19 mouse cellular contexts compared by ENCODE assay signal in genomic region chr17:71160244-71160995, GRCm38 (mm10). TPM values are rescaled to one million over a fixed set of nuclear protein-coding genes. Genes with fewer than 3 reads are reported as not detected.
DNase-seq lines count a peak whose midpoint lies in the region; ATAC-seq and TF ChIP-seq lines count a peak whose summit lies in the region.
"Had no signal": no experiment of that assay in that cellular context is flagged by ENCODE, and none has a peak within 500 bp of the region (broad histone marks: within the 10 kb centered on the region; RNA-seq: fewer than 3 reads in every experiment).

No protein-coding gene starts in this region.

- H3K27me3 ChIP-seq in liver, embryonic 11.5 days (replicated peaks; ENCODE audit: control insufficient read depth, insufficient read depth, low read length): no peaks in the 10 kb centered on the region
- no peaks in the 10 kb centered on the region for H3K27me3 ChIP-seq in liver, postnatal 0 days (ENCODE audit: insufficient read depth, low read length)
- no peaks in the 10 kb centered on the region for H3K27me3 ChIP-seq in MEL (ENCODE audit: control insufficient read depth in 1 of 2, insufficient read depth in 2 of 2, low read length in 2 of 2)
- H3K27me3 ChIP-seq in embryonic facial prominence, embryonic 15.5 days: no peaks in the 10 kb centered on the region
- H3K27me3 ChIP-seq in stomach, embryonic 15.5 days (replicated peaks): no peaks in the 10 kb centered on the region
- no peaks in the 10 kb centered on the region for H3K27me3 ChIP-seq in midbrain, embryonic 15.5 days (replicated peaks)
- H3K27me3 ChIP-seq: heart, embryonic 15.5 days; hindbrain, embryonic 12.5 days; liver, embryonic 12.5 days; midbrain, embryonic 12.5 days had no signal

- TF ChIP-seq POLR2A in MEL (IDR thresholded peaks at IDR 0.05; ENCODE audit: control insufficient read depth in 1 of 2, insufficient read depth in 1 of 2, low read depth in 1 of 2, low read length in 2 of 2, poor library complexity in 1 of 2): no peak

- no peaks in the 10 kb centered on the region for H3K36me3 ChIP-seq in liver, embryonic 11.5 days (ENCODE audit: control insufficient read depth, insufficient read depth, low read length)
- no peaks in the 10 kb centered on the region for H3K36me3 ChIP-seq in liver, postnatal 0 days (replicated peaks; ENCODE audit: insufficient read depth, low read length)
- H3K36me3 ChIP-seq in MEL (ENCODE audit: control insufficient read depth in 1 of 2, insufficient read depth in 2 of 2, low read length in 2 of 2): peaks cover 0 to 19% of the 10 kb centered on the region in 2 experiments; a peak in 2 of 4 replicates
- H3K36me3 ChIP-seq in embryonic facial prominence, embryonic 15.5 days: no peaks in the 10 kb centered on the region
- no peaks in the 10 kb centered on the region for H3K36me3 ChIP-seq in stomach, embryonic 15.5 days
- H3K36me3 ChIP-seq in midbrain, embryonic 15.5 days (replicated peaks): no peaks in the 10 kb centered on the region
- H3K36me3 ChIP-seq: heart, embryonic 15.5 days; hindbrain, embryonic 12.5 days; liver, embryonic 12.5 days; midbrain, embryonic 12.5 days had no signal

- H3K79me2 ChIP-seq in MEL (ENCODE audit: control insufficient read depth, insufficient read depth, low read length, poor library complexity): no peaks in the 10 kb centered on the region

- no peaks in the 10 kb centered on the region for H3K4me1 ChIP-seq in liver, embryonic 11.5 days (replicated peaks; ENCODE audit: control insufficient read depth, insufficient read depth, low read length)
- H3K4me1 ChIP-seq in liver, postnatal 0 days (ENCODE audit: insufficient read depth): peaks cover 15% of the 10 kb centered on the region
- H3K4me1 ChIP-seq in MEL (ENCODE audit: control insufficient read depth in 1 of 2, insufficient read depth in 2 of 2, low read length in 2 of 2): peaks cover 16 to 18% of the 10 kb centered on the region in 2 experiments
- H3K4me1 ChIP-seq in embryonic facial prominence, embryonic 15.5 days: peaks cover 22% of the 10 kb centered on the region
- peaks cover 13% of the 10 kb centered on the region for H3K4me1 ChIP-seq in stomach, embryonic 15.5 days
- 0 out of 2 replicates have a peak, but pooled peaks cover 7% of the 10 kb centered on the region for H3K4me1 ChIP-seq in midbrain, embryonic 15.5 days

- no peak overlapping the region for H3K4me3 ChIP-seq in liver, embryonic 11.5 days (ENCODE audit: low read depth, low read length)
- H3K4me3 ChIP-seq in liver, postnatal 0 days (ENCODE audit: low read depth, low read length): no peak overlapping the region
- H3K4me3 ChIP-seq in MEL (ENCODE audit: control insufficient read depth in 1 of 2, insufficient read depth in 1 of 2, low read depth in 2 of 2, low read length in 2 of 2): no peak overlapping the region
- no peak overlapping the region for H3K4me3 ChIP-seq in embryonic facial prominence, embryonic 15.5 days (replicated peaks)
- H3K4me3 ChIP-seq in stomach, embryonic 15.5 days (replicated peaks): no peak overlapping the region
- H3K4me3 ChIP-seq in midbrain, embryonic 15.5 days: no peak overlapping the region
- H3K4me3 ChIP-seq: heart, embryonic 15.5 days; hindbrain, embryonic 12.5 days; layer of hippocampus, adult 2 months; liver, embryonic 12.5 days; midbrain, embryonic 12.5 days had no signal

- no peak overlapping the region for H3K27ac ChIP-seq in liver, embryonic 11.5 days (ENCODE audit: low read depth, low read length)
- H3K27ac ChIP-seq in liver, postnatal 0 days (ENCODE audit: low read depth): no peak overlapping the region
- no peak overlapping the region for H3K27ac ChIP-seq in MEL (ENCODE audit: control insufficient read depth, low read depth, low read length)
- H3K27ac ChIP-seq in embryonic facial prominence, embryonic 15.5 days (replicated peaks): peak overlapping the region; percentile 81
- peak overlapping the region; percentile 67; the same call in 1 of the 2 replicates for H3K27ac ChIP-seq in stomach, embryonic 15.5 days
- H3K27ac ChIP-seq in midbrain, embryonic 15.5 days: no peak overlapping the region
- H3K27ac ChIP-seq: heart, embryonic 15.5 days; liver, embryonic 12.5 days; midbrain, embryonic 12.5 days had no signal

- no peak for DNase-seq in liver, embryonic 11.5 days (ENCODE audit: low spot score)
- no peak for DNase-seq in liver, postnatal 0 days
- DNase-seq in MEL (ENCODE audit: low read depth, low spot score): peak; percentile 68
- DNase-seq in right cerebral cortex, postnatal 36 days (ENCODE audit: low spot score in 2 of 2): no peak
- DNase-seq: adrenal gland, postnatal 25 days; cerebellum, adult 9-10 months; lung, postnatal 36 days; thymus, adult 18-20 months had no signal

- no peaks in the 10 kb centered on the region for H3K9me3 ChIP-seq in liver, embryonic 11.5 days (ENCODE audit: control insufficient read depth, low read length)
- H3K9me3 ChIP-seq in liver, postnatal 0 days (ENCODE audit: low read length): no peaks in the 10 kb centered on the region
- no peaks in the 10 kb centered on the region for H3K9me3 ChIP-seq in MEL (replicated peaks; ENCODE audit: insufficient read depth, low read length)
- no peaks in the 10 kb centered on the region for H3K9me3 ChIP-seq in embryonic facial prominence, embryonic 15.5 days (replicated peaks)
- no peaks in the 10 kb centered on the region for H3K9me3 ChIP-seq in stomach, embryonic 15.5 days
- H3K9me3 ChIP-seq in midbrain, embryonic 15.5 days: no peaks in the 10 kb centered on the region
- H3K9me3 ChIP-seq: heart, embryonic 15.5 days; hindbrain, embryonic 12.5 days; liver, embryonic 12.5 days; midbrain, embryonic 12.5 days had no signal

- no peak overlapping the region for H3K4me2 ChIP-seq in liver, embryonic 11.5 days
- H3K4me2 ChIP-seq in liver, postnatal 0 days (ENCODE audit: low read depth, low read length): no peak overlapping the region
- H3K4me2 ChIP-seq in embryonic facial prominence, embryonic 15.5 days (replicated peaks): no peak overlapping the region
- H3K4me2 ChIP-seq in stomach, embryonic 15.5 days: no peak overlapping the region
- H3K4me2 ChIP-seq in midbrain, embryonic 15.5 days: no peak overlapping the region
- H3K4me2 ChIP-seq: heart, embryonic 15.5 days; hindbrain, embryonic 12.5 days; liver, embryonic 12.5 days; midbrain, embryonic 12.5 days had no signal

- ATAC-seq in liver, embryonic 11.5 days (replicated peaks; ENCODE audit: low FRiP score): 0 out of 2 replicates have a peak, but pooled peaks have one; percentile 25
- no peak for ATAC-seq in liver, postnatal 0 days
- no peak for ATAC-seq in embryonic facial prominence, embryonic 15.5 days (ENCODE audit: insufficient number of reproducible peaks, low FRiP score, low TSS enrichment, low read depth)
- no peak for ATAC-seq in stomach, embryonic 15.5 days (ENCODE audit: insufficient read depth, low FRiP score, low read depth)
- ATAC-seq in midbrain, embryonic 15.5 days (replicated peaks): no peak
- ATAC-seq: activated CD4-positive, CD25-positive, alpha-beta regulatory T cell, adult 4 months; CD4-positive, CD25-positive, alpha-beta regulatory T cell, adult 4 months; intestine, embryonic 16.5 days; liver, embryonic 12.5 days had no signal

- no peak for TF ChIP-seq CTCF in liver, postnatal 0 days (IDR thresholded peaks at IDR 0.05; ENCODE audit: low read depth)
- TF ChIP-seq CTCF in MEL (IDR thresholded peaks at IDR 0.05 in 2 of 3, conservative IDR thresholded peaks at IDR 0.05 in 1 of 3; ENCODE audit: control insufficient read depth in 1 of 3, insufficient read depth in 1 of 3, low read depth in 2 of 3, low read length in 3 of 3, poor library complexity in 1 of 3, severe bottlenecking in 1 of 3): no peak

- TF ChIP-seq EP300 in liver, postnatal 0 days (IDR thresholded peaks at IDR 0.05; ENCODE audit: low read depth): no peak
- TF ChIP-seq EP300 in MEL (IDR thresholded peaks at IDR 0.05; ENCODE audit: low read depth in 1 of 2, low read length in 2 of 2): no peak

- H3K9ac ChIP-seq in liver, embryonic 11.5 days (ENCODE audit: low read depth, low read length): no peak overlapping the region
- H3K9ac ChIP-seq in liver, postnatal 0 days (replicated peaks): no peak overlapping the region
- no peak overlapping the region for H3K9ac ChIP-seq in MEL (ENCODE audit: control insufficient read depth, low read depth, low read length, poor library complexity, severe bottlenecking)
- no peak overlapping the region for H3K9ac ChIP-seq in embryonic facial prominence, embryonic 15.5 days
- H3K9ac ChIP-seq in stomach, embryonic 15.5 days: no peak overlapping the region
- H3K9ac ChIP-seq in midbrain, embryonic 15.5 days: no peak overlapping the region
- H3K9ac ChIP-seq: heart, embryonic 15.5 days; hindbrain, embryonic 12.5 days; liver, embryonic 12.5 days; midbrain, embryonic 12.5 days had no signal

- TF ChIP-seq RAD21 in MEL (IDR thresholded peaks at IDR 0.05; ENCODE audit: low read depth, low read length): no peak

- 92% methylated on average over 8 of the region's 8 CpGs for WGBS in liver, embryonic 11.5 days
- WGBS in liver, postnatal 0 days (ENCODE audit: insufficient replicate concordance): 90% methylated on average over 8 of the region's 8 CpGs
- WGBS in embryonic facial prominence, embryonic 15.5 days: 64% methylated on average over 8 of the region's 8 CpGs
- WGBS in stomach, embryonic 15.5 days: 93% methylated on average over 8 of the region's 8 CpGs
- 92% methylated on average over 8 of the region's 8 CpGs for WGBS in midbrain, embryonic 15.5 days

TF ChIP-seq in MEL, 35 proteins besides CTCF, POLR2A, EP300 and RAD21:
- no peak for TF ChIP-seq SIN3A (IDR thresholded peaks at IDR 0.05; ENCODE audit: low read length)
- TF ChIP-seq BHLHE40 (IDR thresholded peaks at IDR 0.05; ENCODE audit: borderline replicate concordance, low read depth, low read length): no peak

RNA-seq across cellular contexts. Expression of gene Lpin2, which starts 21.9 kb away (rescaled TPM):
- polyA plus RNA-seq in liver, embryonic 11.5 days (2014; fragmentation: Nextera tagmentation; extraction: Ambion mirVana): 37.7 and 37.9 TPM in 2 replicates
- 34.0 and 44.5 TPM in 2 replicates for polyA plus RNA-seq in liver, postnatal 0 days (2015; fragmentation: Nextera tagmentation; extraction: Ambion mirVana)
- 22.4 and 24.4 TPM in 2 replicates for total RNA-seq in MEL (2012; rRNA removed)
- 10 to 100 TPM in 1 of 2 experiments, not detected in 1; 32.1 TPM for polyA plus RNA-seq in MEL (2012; ENCODE audit: insufficient read depth in 1 of 2, insufficient read length in 2 of 2, low read depth in 1 of 2, low replicate concordance in 2 of 2, missing spikeins in 1 of 2)
- polyA plus RNA-seq in embryonic facial prominence, embryonic 15.5 days (2015; fragmentation: Nextera tagmentation; extraction: Ambion mirVana): 35.3 and 37.3 TPM in 2 replicates
- 27.3 and 31.5 TPM in 2 replicates for polyA plus RNA-seq in stomach, embryonic 15.5 days (2015; fragmentation: Nextera tagmentation; extraction: Ambion mirVana)
- polyA plus RNA-seq in midbrain, embryonic 15.5 days (2015; fragmentation: Nextera tagmentation; extraction: Ambion mirVana): 44.2 and 47.6 TPM in 2 replicates

Comparison
In these comparisons a context has a peak if more than half of its experiments do, and no peak if none do; other contexts are left out.
1. H3K27ac ChIP-seq: peak in embryonic facial prominence, embryonic 15.5 days (single experiment) and stomach, embryonic 15.5 days (single experiment); none in liver, embryonic 11.5 days (single experiment), liver, postnatal 0 days (single experiment), MEL (single experiment) and midbrain, embryonic 15.5 days (single experiment).